Mouse (Mus musculus): ENCODE measurements around the gene Slc35f6. TPM values are rescaled to one million over a fixed set of nuclear protein-coding genes. Genes with fewer than 3 reads are reported as not detected.

Gene Slc35f6
- polyA plus RNA-seq, 1 experiment from 2014 or later, result 35.1 TPM

GRCm38 (mm10) chr5:30643477-30644179 lies 4.1 kb upstream of the Slc35f6 start:
- ATAC-seq (ENCODE audit: low FRiP score, low read depth), result no peak
- Histone ChIP-seq H3K9ac (no peak overlapping the region), H3K9me3 (no peaks in the 10 kb centered on the region), H3K4me1 (replicated peaks) (peaks cover 12% of the 10 kb centered on the region), H3K4me3 (no peak overlapping the region), H3K27me3 (no peaks in the 10 kb centered on the region), H3K4me2 (no peak overlapping the region), H3K36me3 (no peaks in the 10 kb centered on the region), H3K27ac (replicated peaks) (no peak overlapping the region)
- 64% methylated on average over 5 of the region's 5 CpGs for WGBS

- H3K27me3 ChIP-seq, result no peaks in the 10 kb centered on the region
- H3K4me3 ChIP-seq, result no peak overlapping the region
- no peak overlapping the region for H3K4me2 ChIP-seq
- H3K36me3 ChIP-seq, result no peaks in the 10 kb centered on the region
- H3K27ac ChIP-seq (replicated peaks), result no peak overlapping the region
- no peak for ATAC-seq (ENCODE audit: low FRiP score, low read depth)
- 60% methylated on average over 2 of the region's 2 CpGs for WGBS
- H3K9me3 ChIP-seq, result no peaks in the 10 kb centered on the region
- no peak overlapping the region for H3K9ac ChIP-seq
- peaks cover 25% of the 10 kb centered on the region for H3K4me1 ChIP-seq (replicated peaks)
Measured at GRCm38 (mm10) chr5:30646036-30646435, 1.7 kb upstream of the Slc35f6 start.

- peak overlapping the region; percentile 59 for H3K4me3 ChIP-seq
- H3K27ac ChIP-seq (replicated peaks), result peak overlapping the region; percentile 73
- ATAC-seq (ENCODE audit: low FRiP score, low read depth), result no peak
- H3K4me1 ChIP-seq (replicated peaks), result peaks cover 25% of the 10 kb centered on the region
- peak overlapping the region; percentile 96 for H3K4me2 ChIP-seq
- 9% methylated on average over 9 of the region's 9 CpGs for WGBS
- peak overlapping the region; percentile 73 for H3K9ac ChIP-seq
- no peaks in the 10 kb centered on the region for H3K36me3 ChIP-seq
- H3K27me3 ChIP-seq, result no peaks in the 10 kb centered on the region
- no peaks in the 10 kb centered on the region for H3K9me3 ChIP-seq
Measured at GRCm38 (mm10) chr5:30647396-30647795, 337 bp upstream of the Slc35f6 start.

GRCm38 (mm10) chr5:30649558-30649957 lies 1.8 kb downstream of the Slc35f6 start:
- H3K9ac ChIP-seq, result no peak overlapping the region
- H3K4me2 ChIP-seq, result no peak overlapping the region
- ATAC-seq (ENCODE audit: low FRiP score, low read depth), result no peak
- no peaks in the 10 kb centered on the region for H3K9me3 ChIP-seq
- H3K4me3 ChIP-seq, result no peak overlapping the region
- no peaks in the 10 kb centered on the region for H3K36me3 ChIP-seq
- no peaks in the 10 kb centered on the region for H3K27me3 ChIP-seq
- WGBS, result 85% methylated on average over 4 of the region's 4 CpGs
- H3K27ac ChIP-seq (replicated peaks), result no peak overlapping the region
- peaks cover 25% of the 10 kb centered on the region for H3K4me1 ChIP-seq (replicated peaks)

- ATAC-seq (ENCODE audit: low FRiP score, low read depth), result no peak
- Histone ChIP-seq H3K4me2 (no peak overlapping the region), H3K36me3 (peaks cover 2% of the 10 kb centered on the region; the same call in 1 of the 2 replicates), H3K4me3 (no peak overlapping the region), H3K27me3 (no peaks in the 10 kb centered on the region), H3K9ac (no peak overlapping the region), H3K27ac (replicated peaks) (no peak overlapping the region), H3K9me3 (no peaks in the 10 kb centered on the region), H3K4me1 (replicated peaks) (peaks cover 25% of the 10 kb centered on the region)
- WGBS, result 78% methylated on average over 3 of the region's 3 CpGs
Measured at GRCm38 (mm10) chr5:30650756-30651155, 3.0 kb downstream of the Slc35f6 start.

GRCm38 (mm10) chr5:30651554-30651953 lies 3.8 kb downstream of the Slc35f6 start:
- Histone ChIP-seq H3K9me3 (no peaks in the 10 kb centered on the region), H3K27me3 (no peaks in the 10 kb centered on the region), H3K27ac (replicated peaks) (no peak overlapping the region), H3K4me2 (no peak overlapping the region), H3K36me3 (peaks cover 6% of the 10 kb centered on the region; the same call in 1 of the 2 replicates), H3K4me1 (replicated peaks) (peaks cover 25% of the 10 kb centered on the region), H3K4me3 (no peak overlapping the region), H3K9ac (no peak overlapping the region)
- no peak for ATAC-seq (ENCODE audit: low FRiP score, low read depth)
- WGBS, result 91% methylated on average over 3 of the region's 3 CpGs

- Histone ChIP-seq H3K4me3 (no peak overlapping the region), H3K27me3 (no peaks in the 10 kb centered on the region), H3K36me3 (peaks cover 21% of the 10 kb centered on the region), H3K4me2 (no peak overlapping the region), H3K9ac (no peak overlapping the region), H3K4me1 (replicated peaks) (peaks cover 17% of the 10 kb centered on the region), H3K27ac (replicated peaks) (no peak overlapping the region), H3K9me3 (no peaks in the 10 kb centered on the region)
- no peak for ATAC-seq (ENCODE audit: low FRiP score, low read depth)
- 94% methylated on average over 6 of the region's 6 CpGs for WGBS
Measured at GRCm38 (mm10) chr5:30653246-30653645, 5.5 kb downstream of the Slc35f6 start.

GRCm38 (mm10) chr5:30655042-30655441 lies 7.3 kb downstream of the Slc35f6 start:
- Histone ChIP-seq H3K9me3 (no peaks in the 10 kb centered on the region), H3K4me2 (no peak overlapping the region), H3K27ac (replicated peaks) (no peak overlapping the region), H3K36me3 (peaks cover 22% of the 10 kb centered on the region), H3K9ac (no peak overlapping the region), H3K27me3 (no peaks in the 10 kb centered on the region), H3K4me1 (replicated peaks) (no peaks in the 10 kb centered on the region), H3K4me3 (no peak overlapping the region)
- WGBS, result 88% methylated on average over 8 of the region's 8 CpGs
- no peak for ATAC-seq (ENCODE audit: low FRiP score, low read depth)

GRCm38 (mm10) chr5:30655526-30656195 lies 7.9 kb downstream of the Slc35f6 start:
- ATAC-seq (ENCODE audit: low FRiP score, low read depth), result no peak
- Histone ChIP-seq H3K36me3 (peaks cover 22% of the 10 kb centered on the region), H3K9ac (no peak overlapping the region), H3K4me1 (replicated peaks) (no peaks in the 10 kb centered on the region), H3K27me3 (no peaks in the 10 kb centered on the region), H3K27ac (replicated peaks) (no peak overlapping the region), H3K9me3 (no peaks in the 10 kb centered on the region), H3K4me3 (no peak overlapping the region), H3K4me2 (no peak overlapping the region)
- WGBS, result 92% methylated on average over 6 of the region's 6 CpGs

GRCm38 (mm10) chr5:30659042-30659441 lies 11.3 kb downstream of the Slc35f6 start:
- ATAC-seq (ENCODE audit: low FRiP score, low read depth), result no peak

GRCm38 (mm10) chr5:30660278-30660677 lies 12.5 kb downstream of the Slc35f6 start:
- Histone ChIP-seq H3K4me2 (no peak overlapping the region), H3K27ac (replicated peaks) (no peak overlapping the region), H3K9me3 (no peaks in the 10 kb centered on the region), H3K36me3 (peaks cover 22% of the 10 kb centered on the region), H3K4me3 (no peak overlapping the region), H3K9ac (no peak overlapping the region), H3K27me3 (no peaks in the 10 kb centered on the region), H3K4me1 (replicated peaks) (no peaks in the 10 kb centered on the region)
- 72% methylated on average over 1 of the region's 1 CpGs for WGBS
- no peak for ATAC-seq (ENCODE audit: low FRiP score, low read depth)

More at GRCm38 (mm10) chr5:30659042-30659441, 11.3 kb downstream of the Slc35f6 start:
- Histone ChIP-seq H3K36me3 (peaks cover 22% of the 10 kb centered on the region), H3K4me1 (replicated peaks) (no peaks in the 10 kb centered on the region), H3K27ac (replicated peaks) (no peak overlapping the region), H3K4me2 (no peak overlapping the region), H3K9me3 (no peaks in the 10 kb centered on the region), H3K9ac (no peak overlapping the region), H3K27me3 (no peaks in the 10 kb centered on the region), H3K4me3 (no peak overlapping the region)
- 87% methylated on average over 4 of the region's 4 CpGs for WGBS

GRCm38 (mm10) chr5:30660813-30661212 lies 13.1 kb downstream of the Slc35f6 start:
- Histone ChIP-seq H3K36me3 (peaks cover 19% of the 10 kb centered on the region), H3K9me3 (no peaks in the 10 kb centered on the region), H3K4me2 (no peak overlapping the region), H3K4me1 (replicated peaks) (no peaks in the 10 kb centered on the region), H3K27ac (replicated peaks) (no peak overlapping the region), H3K9ac (no peak overlapping the region), H3K27me3 (no peaks in the 10 kb centered on the region), H3K4me3 (no peak overlapping the region)
- ATAC-seq (ENCODE audit: low FRiP score, low read depth), result no peak
- whole genome bisulfite sequencing, result 97% methylated on average over 5 of the region's 5 CpGs
